Mouse (Mus musculus) limb, embryonic 15.5 days (tissue): Measurements from ENCODE around the gene Rasgrp2. TPM values are rescaled to one million over a fixed set of nuclear protein-coding genes. Genes with fewer than 3 reads are reported as not detected.

Experiments used
- ATAC-seq: fragments of 200-750 bp; cut with Nextera tagmentation; 2 replicates; pipeline ENCODE4 v1.8.0; 2017; ENCODE audit warnings: low read depth, moderate TSS enrichment; ENCODE audit not compliant: insufficient number of reproducible peaks, low FRiP score, low TSS enrichment
- H3K27ac ChIP-seq: fragments of 300-500 bp; sonication (generic); 2 replicates; pipeline ENCODE4 v1.5.1; 2015; ENCODE audit warnings: moderate library complexity, mild to moderate bottlenecking, inconsistent platforms
- H3K27me3 ChIP-seq: fragments of 300-500 bp; sonication (generic); 2 replicates; pipeline ENCODE4 v1.6.1; 2015; ENCODE audit warnings: inconsistent platforms
- H3K36me3 ChIP-seq: fragments of 300-500 bp; sonication (generic); 2 replicates; pipeline ENCODE4 v1.6.1; 2015; ENCODE audit warnings: inconsistent platforms
- H3K4me1 ChIP-seq: fragments of 300-500 bp; sonication (generic); 2 replicates; pipeline ENCODE4 v1.6.1; 2015; ENCODE audit warnings: inconsistent platforms
- H3K4me2 ChIP-seq: fragments of 300-500 bp; sonication (generic); 2 replicates; pipeline ENCODE4 v1.6.1; 2015; ENCODE audit warnings: mild to moderate bottlenecking, inconsistent platforms
- H3K4me3 ChIP-seq: fragments of 300-500 bp; sonication (generic); 2 replicates; pipeline ENCODE4 v1.5.1; 2015; ENCODE audit warnings: mild to moderate bottlenecking, inconsistent platforms
- H3K9ac ChIP-seq: fragments of 300-500 bp; sonication (generic); 2 replicates; pipeline ENCODE4 v1.6.1; 2015; ENCODE audit warnings: inconsistent platforms
- H3K9me3 ChIP-seq: fragments of 300-500 bp; sonication (generic); 2 replicates; pipeline ENCODE4 v1.6.1; 2016; ENCODE audit warnings: inconsistent platforms
- WGBS: fragments of 180-500 bp; shearing (Covaris S2); methylation state at CpG from one replicate; pipeline ENCODE4 v1.1.7; 2015; 5-methylcytosine and 5-hydroxymethylcytosine counted together
- polyA plus RNA-seq: library from polyadenylated mRNA; unstranded; fragments of >200 nt; fragmentation: Nextera tagmentation; extraction: Ambion mirVana; gene quantifications from 2 replicates; pipeline ENCODE4 v1.2.1, GENCODE M21; 2015

Gene Rasgrp2
- polyA plus RNA-seq, 1 experiment from 2014 or later, result 35.8 TPM

DNA sequence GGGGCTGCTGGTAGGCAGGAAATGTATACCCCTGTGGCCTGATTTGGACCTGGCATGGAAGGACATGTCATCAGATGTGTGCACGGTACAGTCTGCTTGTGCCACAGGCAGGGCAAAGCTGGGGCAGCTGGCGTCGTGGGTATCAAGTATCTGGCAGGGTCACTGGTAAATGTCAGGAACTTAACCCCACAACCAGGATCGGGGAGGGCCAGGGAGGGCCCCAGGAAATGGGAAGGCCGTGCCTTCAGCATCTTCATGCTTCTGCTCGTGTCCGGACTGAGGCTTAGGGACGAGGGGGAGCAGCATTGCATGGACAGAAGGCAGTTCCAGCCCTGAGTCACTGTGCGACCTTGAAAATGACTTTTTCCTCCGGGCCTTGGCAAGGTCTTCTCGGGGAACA, 14.2 kb upstream of the Rasgrp2 start:
- H3K4me3 ChIP-seq, result no peak overlapping the region
- no peak overlapping the region for H3K4me2 ChIP-seq
- 72% methylated on average over 11 of the region's 11 CpGs for WGBS

DNA sequence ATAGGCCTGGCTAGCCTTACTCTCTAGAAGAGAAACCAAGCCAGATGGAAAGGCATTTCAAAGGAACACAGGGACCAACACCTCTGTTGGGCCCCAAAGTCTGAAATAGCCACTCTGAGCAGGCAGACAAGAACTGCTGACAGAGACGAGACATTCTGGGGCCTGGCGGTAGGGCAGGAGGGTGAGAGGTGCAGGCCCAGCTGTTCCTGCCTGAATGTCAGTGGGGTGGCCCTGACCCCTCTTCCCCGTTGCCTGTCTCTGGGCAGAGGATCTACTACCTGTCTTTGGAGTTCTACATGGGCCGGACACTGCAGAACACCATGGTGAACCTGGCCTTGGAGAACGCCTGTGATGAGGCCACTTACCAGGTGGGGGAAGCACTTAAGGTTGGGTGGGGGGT, 13.7 kb upstream of the Rasgrp2 start:
- Histone ChIP-seq H3K27me3 (no peaks in the 10 kb centered on the region), H3K4me2 (no peak overlapping the region), H3K27ac (no peak overlapping the region), H3K9me3 (no peaks in the 10 kb centered on the region), H3K4me1 (peaks cover 32% of the 10 kb centered on the region), H3K9ac (no peak overlapping the region), H3K4me3 (no peak overlapping the region), H3K36me3 (0 out of 2 replicates have a peak, but pooled peaks cover under 1% of the 10 kb centered on the region)
- ATAC-seq, result no peak
- 77% methylated on average over 5 of the region's 5 CpGs for WGBS

More for the DNA sequence above, 14.2 kb upstream of the Rasgrp2 start:
- Histone ChIP-seq H3K36me3 (0 out of 2 replicates have a peak, but pooled peaks cover 2% of the 10 kb centered on the region), H3K27ac (no peak overlapping the region; the same call in 1 of the 2 replicates), H3K9ac (no peak overlapping the region), H3K9me3 (no peaks in the 10 kb centered on the region), H3K27me3 (no peaks in the 10 kb centered on the region), H3K4me1 (peaks cover 30% of the 10 kb centered on the region)
- ATAC-seq, result no peak

DNA sequence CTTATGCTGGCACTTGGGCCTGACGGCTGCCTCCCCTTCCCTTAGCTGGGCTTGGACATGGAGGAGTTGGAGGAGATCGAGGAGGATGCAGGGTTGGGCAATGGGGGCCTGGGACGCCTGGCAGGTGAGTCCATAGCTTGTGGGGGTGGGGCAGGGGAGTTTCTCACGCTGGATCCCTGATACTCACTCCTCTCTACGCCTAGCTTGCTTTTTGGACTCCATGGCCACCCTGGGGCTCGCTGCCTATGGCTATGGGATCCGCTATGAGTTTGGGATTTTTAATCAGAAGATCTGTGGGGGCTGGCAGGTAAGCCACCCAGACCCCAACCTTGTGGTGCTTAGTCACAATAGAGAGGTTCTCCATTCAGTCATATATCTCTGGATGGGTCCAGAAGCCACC, 13.3 kb upstream of the Rasgrp2 start:
- no peak overlapping the region for H3K27ac ChIP-seq
- no peaks in the 10 kb centered on the region for H3K9me3 ChIP-seq
- no peak overlapping the region for H3K4me2 ChIP-seq
- H3K27me3 ChIP-seq, result no peaks in the 10 kb centered on the region
- H3K36me3 ChIP-seq, result no peaks in the 10 kb centered on the region
- H3K9ac ChIP-seq, result no peak overlapping the region
- no peak overlapping the region for H3K4me3 ChIP-seq
- 78% methylated on average over 7 of the region's 7 CpGs for WGBS
- H3K4me1 ChIP-seq, result peaks cover 32% of the 10 kb centered on the region
- no peak for ATAC-seq

DNA sequence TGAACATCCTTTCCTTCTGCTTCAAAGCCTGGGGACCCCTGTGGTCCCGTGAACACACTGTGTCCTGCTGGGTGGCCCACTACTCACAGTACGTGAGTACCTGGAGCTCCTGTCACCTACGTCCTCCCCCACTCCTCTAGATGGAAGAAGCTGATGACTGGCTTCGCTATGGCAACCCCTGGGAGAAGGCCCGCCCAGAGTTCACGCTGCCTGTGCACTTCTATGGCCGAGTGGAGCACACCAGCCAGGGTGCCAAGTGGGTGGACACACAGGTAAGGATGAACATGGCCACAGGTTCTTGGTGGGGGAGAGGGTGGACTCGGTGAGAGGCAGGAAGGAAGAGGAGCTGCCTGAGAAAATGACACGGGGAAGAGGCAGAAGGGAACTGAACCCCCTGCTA, 12.9 kb upstream of the Rasgrp2 start:
- Histone ChIP-seq H3K27me3 (no peaks in the 10 kb centered on the region), H3K36me3 (no peaks in the 10 kb centered on the region), H3K4me3 (no peak overlapping the region), H3K27ac (no peak overlapping the region), H3K4me2 (no peak overlapping the region), H3K9ac (no peak overlapping the region), H3K4me1 (peaks cover 32% of the 10 kb centered on the region), H3K9me3 (no peaks in the 10 kb centered on the region)
- WGBS, result 61% methylated on average over 9 of the region's 9 CpGs
- ATAC-seq, result no peak

DNA sequence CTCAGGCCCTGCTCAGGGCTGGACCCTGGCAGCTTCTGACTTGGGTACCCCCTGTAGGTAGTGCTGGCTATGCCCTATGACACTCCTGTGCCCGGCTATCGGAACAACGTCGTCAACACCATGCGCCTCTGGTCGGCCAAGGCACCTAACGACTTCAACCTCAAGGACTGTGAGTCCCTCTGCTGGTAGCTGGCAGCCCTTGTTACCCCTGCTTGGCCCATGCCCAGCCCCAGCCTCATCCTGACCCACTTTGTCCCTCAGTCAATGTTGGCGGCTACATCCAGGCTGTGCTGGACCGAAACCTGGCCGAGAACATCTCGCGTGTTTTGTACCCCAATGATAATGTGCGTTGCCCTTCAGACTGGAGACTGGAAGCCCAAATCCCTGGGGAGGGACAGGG, 11.1 kb upstream of the Rasgrp2 start:
- H3K4me1 ChIP-seq, result peaks cover 32% of the 10 kb centered on the region
- no peak overlapping the region for H3K4me3 ChIP-seq
- no peak for ATAC-seq
- no peaks in the 10 kb centered on the region for H3K27me3 ChIP-seq
- H3K4me2 ChIP-seq, result no peak overlapping the region
- no peaks in the 10 kb centered on the region for H3K9me3 ChIP-seq
- no peak overlapping the region for H3K9ac ChIP-seq
- WGBS, result 81% methylated on average over 13 of the region's 13 CpGs
- no peaks in the 10 kb centered on the region for H3K36me3 ChIP-seq
- no peak overlapping the region for H3K27ac ChIP-seq

DNA sequence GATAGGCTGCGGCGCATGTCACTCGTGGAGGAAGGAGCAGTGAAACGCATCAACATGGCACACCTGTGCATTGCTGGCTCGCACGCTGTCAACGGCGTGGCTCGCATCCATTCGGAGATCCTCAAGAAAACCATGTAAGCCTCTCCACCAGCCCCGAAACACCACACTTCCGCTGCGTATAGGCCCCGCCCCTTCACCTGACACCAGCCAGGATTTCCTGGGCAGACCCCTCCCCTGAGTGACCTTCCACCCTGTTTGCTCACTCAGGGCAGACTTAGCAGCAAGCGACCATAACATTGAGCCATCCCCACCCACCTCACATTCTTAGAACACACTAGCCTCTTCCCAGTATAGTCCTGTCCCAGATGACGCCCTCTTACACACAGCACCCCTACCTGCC, 9.3 kb upstream of the Rasgrp2 start:
- WGBS, result 4% methylated on average over 16 of the region's 16 CpGs
- peak overlapping the region; percentile 22; the same call in 1 of the 2 replicates for H3K4me3 ChIP-seq
- no peaks in the 10 kb centered on the region for H3K36me3 ChIP-seq
- ATAC-seq, result no peak
- peaks cover 14% of the 10 kb centered on the region for H3K4me1 ChIP-seq
- H3K27me3 ChIP-seq, result no peaks in the 10 kb centered on the region
- H3K9ac ChIP-seq, result no peak overlapping the region
- peak overlapping the region; percentile 35 for H3K4me2 ChIP-seq
- no peak overlapping the region for H3K27ac ChIP-seq
- H3K9me3 ChIP-seq, result no peaks in the 10 kb centered on the region

DNA sequence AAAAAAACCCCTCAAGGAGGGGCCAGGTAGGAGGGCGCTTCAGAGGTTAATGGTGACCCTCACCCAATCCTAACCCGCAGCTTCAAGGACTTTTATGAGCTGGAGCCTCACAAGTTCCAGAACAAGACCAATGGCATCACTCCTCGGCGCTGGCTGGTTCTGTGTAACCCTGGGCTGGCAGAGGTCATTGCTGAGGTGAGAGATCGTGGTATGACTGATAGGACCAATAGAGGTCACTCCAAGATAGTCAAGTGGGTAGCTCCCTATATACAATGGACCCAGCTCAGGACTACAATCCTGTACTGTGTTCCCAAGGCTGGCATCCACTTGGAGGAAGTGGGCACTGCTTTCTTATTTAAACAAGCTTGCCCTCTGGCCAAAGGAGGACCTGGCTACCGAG, 8.9 kb upstream of the Rasgrp2 start:
- H3K4me1 ChIP-seq, result peaks cover 11% of the 10 kb centered on the region
- 57% methylated on average over 6 of the region's 6 CpGs for WGBS
- H3K36me3 ChIP-seq, result no peaks in the 10 kb centered on the region
- H3K9me3 ChIP-seq, result no peaks in the 10 kb centered on the region
- no peak overlapping the region for H3K4me3 ChIP-seq
- no peak overlapping the region for H3K4me2 ChIP-seq
- H3K27ac ChIP-seq, result no peak overlapping the region
- ATAC-seq, result no peak
- no peaks in the 10 kb centered on the region for H3K27me3 ChIP-seq
- no peak overlapping the region for H3K9ac ChIP-seq

DNA sequence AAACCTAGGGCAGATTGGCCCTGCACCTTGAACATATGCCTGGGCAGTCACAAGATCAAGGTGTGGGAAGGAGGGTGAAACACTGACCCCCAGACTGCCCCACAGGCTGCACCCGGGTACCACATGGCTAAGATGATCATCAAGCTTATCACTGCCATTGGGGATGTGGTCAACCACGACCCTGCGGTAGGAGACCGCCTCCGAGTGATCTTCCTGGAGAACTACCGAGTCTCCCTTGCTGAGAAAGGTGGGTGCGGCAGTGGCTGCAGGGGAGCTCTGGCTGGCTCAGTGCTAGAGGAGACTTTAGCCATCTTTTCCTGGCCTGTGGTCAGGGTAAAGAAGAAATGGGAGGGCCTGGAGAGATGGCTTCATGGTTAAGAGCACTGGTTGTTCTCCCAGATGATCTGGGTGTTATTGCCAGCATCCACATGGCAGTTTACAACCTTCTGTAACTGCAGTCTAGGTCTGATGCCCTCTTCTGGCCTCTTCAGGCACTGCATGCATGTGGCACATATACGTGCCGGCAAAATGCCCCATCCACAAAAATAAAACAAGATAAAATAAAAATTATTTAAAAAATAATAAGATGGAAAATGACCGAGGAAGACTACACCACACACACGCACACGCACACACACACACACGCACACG, 6.3 kb upstream of the Rasgrp2 start:
- no peak overlapping the region for H3K4me3 ChIP-seq
- H3K4me1 ChIP-seq, result peaks cover 11% of the 10 kb centered on the region
- H3K4me2 ChIP-seq, result no peak overlapping the region
- WGBS, result 94% methylated on average over 14 of the region's 14 CpGs
- H3K27me3 ChIP-seq, result no peaks in the 10 kb centered on the region
- H3K36me3 ChIP-seq, result no peaks in the 10 kb centered on the region
- H3K9me3 ChIP-seq, result no peaks in the 10 kb centered on the region
- H3K9ac ChIP-seq, result no peak overlapping the region
- no peak overlapping the region for H3K27ac ChIP-seq
- no peak for ATAC-seq

DNA sequence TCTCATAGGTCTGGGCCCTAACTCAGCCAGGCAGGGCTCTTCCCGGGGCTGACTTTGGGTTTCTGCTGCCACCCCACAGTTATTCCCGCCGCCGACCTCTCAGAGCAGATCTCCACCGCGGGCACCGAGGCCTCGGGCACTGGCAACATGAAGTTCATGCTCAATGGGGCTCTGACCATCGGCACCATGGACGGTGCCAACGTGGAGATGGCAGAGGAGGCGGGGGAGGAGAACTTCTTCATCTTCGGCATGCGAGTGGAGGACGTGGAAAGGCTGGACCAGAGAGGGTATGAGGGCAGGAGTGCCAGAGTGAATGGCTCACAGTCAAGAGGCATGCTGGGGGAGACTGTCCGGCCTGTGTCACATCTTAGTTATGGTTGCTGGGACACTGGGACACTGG, 5.5 kb upstream of the Rasgrp2 start:
- Histone ChIP-seq H3K27ac (no peak overlapping the region), H3K9ac (no peak overlapping the region), H3K27me3 (peaks cover 4% of the 10 kb centered on the region), H3K4me2 (no peak overlapping the region), H3K9me3 (no peaks in the 10 kb centered on the region), H3K36me3 (no peaks in the 10 kb centered on the region), H3K4me3 (no peak overlapping the region), H3K4me1 (peaks cover 16% of the 10 kb centered on the region)
- WGBS, result 87% methylated on average over 16 of the region's 16 CpGs
- no peak for ATAC-seq

DNA sequence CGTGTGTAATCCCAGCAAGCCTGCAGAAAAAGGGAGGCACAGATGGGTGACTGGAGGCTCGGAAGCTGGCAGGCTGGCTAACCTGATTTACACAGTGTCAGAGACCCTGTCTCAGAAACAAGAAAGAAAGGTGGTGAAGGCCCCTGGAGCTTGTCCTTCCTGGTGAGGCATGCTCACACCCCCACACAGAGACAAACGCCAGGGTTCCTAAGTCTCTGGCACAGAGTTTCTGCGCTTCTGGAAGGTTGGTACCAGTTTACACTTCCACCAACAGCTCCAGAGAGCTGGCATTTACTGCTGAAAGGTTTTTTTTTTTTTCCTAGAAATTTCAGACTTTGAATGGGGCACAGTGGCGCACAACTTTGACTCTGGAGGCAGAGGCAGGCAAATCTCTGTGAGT, 2.9 kb upstream of the Rasgrp2 start:
- H3K4me2 ChIP-seq, result no peak overlapping the region
- no peak overlapping the region for H3K27ac ChIP-seq
- H3K4me1 ChIP-seq, result peaks cover 30% of the 10 kb centered on the region
- H3K36me3 ChIP-seq, result no peaks in the 10 kb centered on the region
- WGBS, result 86% methylated on average over 5 of the region's 5 CpGs
- no peak overlapping the region for H3K4me3 ChIP-seq
- no peak for ATAC-seq
- no peaks in the 10 kb centered on the region for H3K9me3 ChIP-seq
- no peak overlapping the region for H3K9ac ChIP-seq
- H3K27me3 ChIP-seq, result peaks cover 30% of the 10 kb centered on the region

DNA sequence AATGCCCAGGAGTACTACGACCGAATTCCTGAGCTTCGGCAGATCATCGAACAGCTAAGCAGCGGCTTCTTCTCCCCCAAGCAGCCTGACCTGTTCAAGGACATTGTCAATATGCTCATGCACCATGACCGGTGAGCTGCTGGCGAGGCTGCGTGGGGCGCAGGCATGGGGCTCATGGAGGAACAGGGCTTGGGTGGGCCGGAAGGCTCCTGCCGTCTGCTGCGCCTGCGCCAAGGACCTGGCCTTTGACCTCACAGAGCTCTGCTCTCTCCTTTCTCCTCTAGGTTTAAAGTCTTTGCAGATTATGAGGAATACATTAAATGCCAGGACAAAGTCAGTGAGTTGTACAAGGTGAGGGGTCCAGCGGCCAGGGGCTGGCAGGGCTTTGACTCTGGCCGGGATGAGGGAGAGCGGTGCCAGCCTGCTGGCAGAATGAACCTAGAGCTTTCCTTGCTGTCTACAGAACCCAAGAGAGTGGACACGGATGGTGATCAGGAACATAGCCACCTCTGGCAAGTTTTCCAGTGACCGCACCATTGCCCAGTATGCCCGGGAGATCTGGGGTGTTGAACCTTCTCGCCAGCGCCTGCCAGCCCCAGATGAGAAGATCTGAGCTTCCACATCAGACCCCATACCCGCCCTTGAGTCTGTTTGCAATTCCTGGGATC, 1.4 kb upstream of the Rasgrp2 start:
- Histone ChIP-seq H3K36me3 (no peaks in the 10 kb centered on the region), H3K4me3 (no peak overlapping the region), H3K4me1 (peaks cover 40% of the 10 kb centered on the region), H3K9me3 (no peaks in the 10 kb centered on the region), H3K4me2 (no peak overlapping the region), H3K27me3 (peaks cover 45% of the 10 kb centered on the region), H3K27ac (no peak overlapping the region), H3K9ac (no peak overlapping the region)
- 83% methylated on average over 22 of the region's 22 CpGs for WGBS
- no peak for ATAC-seq

DNA sequence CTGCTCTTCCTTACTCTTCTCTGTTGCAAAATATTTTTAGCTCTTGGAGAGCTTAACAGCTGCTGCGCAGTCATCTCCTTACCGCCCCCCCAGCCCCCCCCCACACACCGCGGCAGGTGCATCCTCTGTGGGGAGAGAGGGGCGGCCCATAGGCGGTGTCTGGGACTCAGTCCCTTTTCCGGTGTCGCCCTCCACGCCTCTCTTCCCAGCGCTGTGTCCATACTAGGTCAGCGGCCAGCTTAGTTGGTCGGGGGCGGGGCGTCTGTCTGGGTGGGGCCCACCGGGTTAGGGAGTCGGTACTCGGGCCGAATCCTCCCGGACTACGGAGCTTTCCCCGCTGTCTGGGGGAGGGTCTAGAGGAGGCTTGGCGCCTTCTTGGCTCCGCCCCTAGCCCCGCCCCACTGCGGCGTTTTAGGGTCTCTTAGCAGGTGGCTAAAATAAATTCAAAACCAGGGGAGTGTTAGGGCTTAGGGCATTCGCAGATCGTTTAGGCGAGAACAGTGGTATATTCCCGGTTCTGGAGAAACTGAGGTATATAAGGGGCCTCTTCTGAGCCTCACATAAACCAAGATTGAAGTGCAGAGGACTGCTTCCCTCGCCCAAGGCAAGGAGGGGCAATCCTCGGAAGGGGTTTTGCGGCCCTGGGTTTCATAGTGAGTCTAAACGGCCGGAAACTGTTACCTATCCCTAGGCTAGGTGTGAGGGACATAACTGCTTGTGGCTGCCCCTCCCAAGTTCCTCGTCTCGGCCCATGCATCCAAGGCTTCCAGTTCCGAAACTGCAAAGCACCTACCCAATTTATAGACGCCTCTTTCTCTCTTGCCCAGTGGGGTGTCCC, 474 bp upstream of the Rasgrp2 start:
- Histone ChIP-seq H3K9me3 (no peaks in the 10 kb centered on the region), H3K9ac (peak overlapping the region; percentile 42; the same call in 1 of the 2 replicates), H3K27ac (0 out of 2 replicates have a peak overlapping the region, but pooled peaks have one; percentile 22), H3K4me1 (peaks cover 43% of the 10 kb centered on the region), H3K4me3 (peak overlapping the region; percentile 60), H3K4me2 (peak overlapping the region; percentile 100), H3K27me3 (peaks cover 54% of the 10 kb centered on the region), H3K36me3 (no peaks in the 10 kb centered on the region)
- 0% methylated on average over 39 of the region's 39 CpGs for WGBS
- peak; percentile 27; the same call in 1 of the 2 replicates for ATAC-seq
